In the genomic region with DNA sequence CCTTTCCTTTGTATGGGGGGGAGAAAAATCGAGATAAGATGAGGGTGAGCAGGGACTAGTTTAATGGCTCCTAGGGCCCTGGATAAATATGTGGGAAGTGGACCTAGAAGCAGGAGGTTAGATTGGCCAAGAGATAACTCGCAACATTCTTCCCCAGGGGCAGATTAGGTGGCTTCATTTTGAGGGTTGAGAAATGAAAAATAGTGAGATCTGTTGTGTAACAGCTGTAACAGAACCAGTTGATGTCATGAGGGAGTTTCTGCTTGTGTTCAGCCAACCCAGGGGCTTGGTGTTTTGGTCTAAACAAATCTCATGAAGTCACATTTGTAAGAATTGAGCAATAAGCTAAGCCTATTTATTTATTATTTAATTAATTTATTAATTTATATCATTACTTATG, we compare ENCODE assay signal across 1 mouse cellular context.
TF ChIP-seq lines count a peak whose summit lies in the region.

No protein-coding gene starts in this region.

TF ChIP-seq in MEL, 35 proteins besides CTCF, POLR2A, EP300 and RAD21:
- peak; percentile 23; the same call in 1 of the 2 replicates for TF ChIP-seq GATA1 (IDR thresholded peaks at IDR 0.05; ENCODE audit: low read depth, low read length)
- no peak for TF ChIP-seq MAZ (IDR thresholded peaks at IDR 0.05; ENCODE audit: low read depth, low read length)
